Comparison of ENCODE assay signal across 8 mouse cellular contexts in genomic region chr3:128520671-128521103, GRCm38 (mm10).
DNase-seq lines count a peak whose midpoint lies in the region; ATAC-seq and TF ChIP-seq lines count a peak whose summit lies in the region.

No protein-coding gene starts in this region.

- peaks cover 21% of the 10 kb centered on the region for H3K4me1 ChIP-seq in forebrain, embryonic 15.5 days
- peaks cover 15% of the 10 kb centered on the region; the same call in 1 of the 2 replicates for H3K4me1 ChIP-seq in heart, embryonic 15.5 days (replicated peaks)
- no peaks in the 10 kb centered on the region for H3K4me1 ChIP-seq in midbrain, postnatal 0 days (ENCODE audit: insufficient read depth, low read length)

- 19% methylated on average over 7 of the region's 7 CpGs for WGBS in forebrain, embryonic 15.5 days
- WGBS in heart, embryonic 15.5 days, result 18% methylated on average over 7 of the region's 7 CpGs
- 40% methylated on average over 7 of the region's 7 CpGs for WGBS in midbrain, postnatal 0 days

- no peaks in the 10 kb centered on the region for H3K27me3 ChIP-seq in forebrain, embryonic 15.5 days
- H3K27me3 ChIP-seq in heart, embryonic 15.5 days, result peaks cover 43% of the 10 kb centered on the region
- no peaks in the 10 kb centered on the region for H3K27me3 ChIP-seq in midbrain, postnatal 0 days (ENCODE audit: insufficient read depth, low read length)

- ATAC-seq in forebrain, embryonic 15.5 days (replicated peaks), result peak; percentile 96
- ATAC-seq in heart, embryonic 15.5 days (replicated peaks; ENCODE audit: insufficient number of reproducible peaks, insufficient read depth, low FRiP score, low read depth), result peak; percentile 86
- ATAC-seq in midbrain, postnatal 0 days (ENCODE audit: low FRiP score), result peak; percentile 79
- no peak for ATAC-seq in erythroblast, adult 5-6 weeks (replicated peaks; ENCODE audit: low FRiP score, poor library complexity, severe bottlenecking)

- peak; percentile 10 for DNase-seq in kidney, postnatal 10 days
- no peak for DNase-seq in kidney, adult 11 months
- peak; percentile 55 to 63 for DNase-seq in layer of hippocampus, postnatal 36 days
- DNase-seq in midbrain, postnatal 0 days (ENCODE audit: low spot score), result peak; percentile 85
- no peak for DNase-seq in ovary, postnatal 10 days (ENCODE audit: low spot score)

- no peak for TF ChIP-seq CTCF in midbrain, postnatal 0 days (IDR thresholded peaks at IDR 0.05)

- peak overlapping the region; percentile 42 for H3K4me2 ChIP-seq in forebrain, embryonic 15.5 days (replicated peaks)
- H3K4me2 ChIP-seq in heart, embryonic 15.5 days, result peak overlapping the region; percentile 45; the same call in 1 of the 2 replicates
- H3K4me2 ChIP-seq in midbrain, postnatal 0 days (ENCODE audit: low read depth, low read length, poor library complexity, severe bottlenecking), result peak overlapping the region; percentile 45; the same call in 1 of the 2 replicates

- peak overlapping the region; percentile 76 for H3K27ac ChIP-seq in forebrain, embryonic 15.5 days (replicated peaks)
- no peak overlapping the region for H3K27ac ChIP-seq in heart, embryonic 15.5 days
- H3K27ac ChIP-seq in midbrain, postnatal 0 days (ENCODE audit: low read depth, low read length), result no peak overlapping the region

- no peaks in the 10 kb centered on the region for H3K36me3 ChIP-seq in forebrain, embryonic 15.5 days
- no peaks in the 10 kb centered on the region for H3K36me3 ChIP-seq in heart, embryonic 15.5 days
- no peaks in the 10 kb centered on the region for H3K36me3 ChIP-seq in midbrain, postnatal 0 days (ENCODE audit: insufficient read depth, low read length)

- H3K9ac ChIP-seq in forebrain, embryonic 15.5 days (replicated peaks), result no peak overlapping the region
- no peak overlapping the region for H3K9ac ChIP-seq in heart, embryonic 15.5 days
- H3K9ac ChIP-seq in midbrain, postnatal 0 days (replicated peaks; ENCODE audit: low read length, poor library complexity, severe bottlenecking), result no peak overlapping the region

- H3K4me3 ChIP-seq in forebrain, embryonic 15.5 days, result peak overlapping the region; percentile 24
- H3K4me3 ChIP-seq in heart, embryonic 15.5 days, result peak overlapping the region; percentile 16
- H3K4me3 ChIP-seq in midbrain, postnatal 0 days (ENCODE audit: low read depth, low read length), result peak overlapping the region; percentile 17; the same call in 1 of the 2 replicates

- H3K9me3 ChIP-seq in forebrain, embryonic 15.5 days, result no peaks in the 10 kb centered on the region
- no peaks in the 10 kb centered on the region for H3K9me3 ChIP-seq in heart, embryonic 15.5 days (replicated peaks)
- H3K9me3 ChIP-seq in midbrain, postnatal 0 days (ENCODE audit: low read length), result no peaks in the 10 kb centered on the region

Comparison
In these comparisons a context has a peak if more than half of its experiments do, and no peak if none do; other contexts are left out.
1. DNase-seq: peak in kidney, postnatal 10 days (single experiment), layer of hippocampus, postnatal 36 days (2 of 2) and midbrain, postnatal 0 days (single experiment); none in kidney, adult 11 months (single experiment) and ovary, postnatal 10 days (single experiment).
2. Peak in every context shown above with its lines, with median percentiles within 50 percentile points of each other: H3K4me2 ChIP-seq and H3K4me3 ChIP-seq.